Comparison of ENCODE assay signal across 8 mouse cellular contexts in the genomic region with DNA sequence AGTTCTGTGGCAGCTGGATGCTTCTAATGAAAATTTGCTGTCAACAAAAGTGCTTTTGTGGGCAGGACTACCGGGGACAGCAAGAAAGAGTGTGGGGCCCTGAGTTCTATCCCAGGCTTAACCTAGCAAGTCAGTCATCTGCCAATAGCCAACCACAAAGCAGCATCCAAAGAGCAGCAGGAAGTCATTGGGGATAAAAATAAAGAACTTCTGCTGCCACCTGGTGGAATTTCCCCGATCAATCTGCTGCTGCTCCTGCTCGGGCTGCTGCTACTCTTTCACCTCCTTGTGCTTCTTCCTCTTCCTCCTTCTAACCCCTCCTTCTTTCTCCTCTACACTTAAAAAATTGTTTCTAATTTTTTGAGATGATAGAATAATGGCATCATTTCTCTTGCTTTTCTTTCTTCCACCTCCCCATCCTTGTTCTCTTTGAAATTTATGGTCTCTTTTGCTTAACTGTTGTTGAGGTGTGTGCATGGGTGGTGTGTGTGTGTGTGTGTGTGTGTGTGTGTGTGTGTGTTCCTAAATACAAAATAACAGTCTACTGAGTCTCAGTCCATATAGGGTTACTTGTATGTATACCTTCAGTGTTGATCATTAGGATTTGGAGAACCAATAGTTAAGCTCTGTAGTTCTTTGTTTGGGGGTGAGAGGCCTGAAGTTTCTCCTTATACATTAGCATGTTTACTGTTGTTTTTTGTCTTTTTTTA. TPM values are rescaled to one million over a fixed set of nuclear protein-coding genes. Genes with fewer than 3 reads are reported as not detected.
DNase-seq lines count a peak whose midpoint lies in the region; ATAC-seq and TF ChIP-seq lines count a peak whose summit lies in the region.

No protein-coding gene starts in this region.

- TF ChIP-seq EP300 in heart, adult 2 months (IDR thresholded peaks at IDR 0.05; ENCODE audit: insufficient read depth, low read depth, low read length) = peak; percentile 54; the same call in 1 of the 2 replicates

- no peaks in the 10 kb centered on the region for H3K36me3 ChIP-seq in heart, adult 2 months (ENCODE audit: control insufficient read depth, insufficient read depth, low read length)
- no peaks in the 10 kb centered on the region for H3K36me3 ChIP-seq in limb, embryonic 13.5 days

- peak; percentile 83 for TF ChIP-seq CTCF in heart, adult 2 months (IDR thresholded peaks at IDR 0.05)

- no peak overlapping the region for H3K4me2 ChIP-seq in limb, embryonic 13.5 days (replicated peaks)

- no peaks in the 10 kb centered on the region for H3K9me3 ChIP-seq in limb, embryonic 13.5 days

- no peak overlapping the region for H3K9ac ChIP-seq in heart, adult 2 months (ENCODE audit: low read depth, low read length)
- no peak overlapping the region for H3K9ac ChIP-seq in limb, embryonic 13.5 days

- intact Hi-C loops in heart, adult 2 months (cut with DNase I) = loop anchor here (1.0 kb wide), 1 partner anchor 215 kb away; the partner anchor contains the start of gene Erap1

- H3K4me3 ChIP-seq in heart, adult 2 months = no peak overlapping the region
- H3K4me3 ChIP-seq in limb, embryonic 13.5 days = no peak overlapping the region

- H3K4me1 ChIP-seq in heart, adult 2 months (ENCODE audit: control insufficient read depth, insufficient read depth, low read length) = no peaks in the 10 kb centered on the region
- no peaks in the 10 kb centered on the region for H3K4me1 ChIP-seq in limb, embryonic 13.5 days

- H3K27me3 ChIP-seq in heart, adult 2 months (ENCODE audit: control insufficient read depth, insufficient read depth, low read length) = no peaks in the 10 kb centered on the region
- H3K27me3 ChIP-seq in limb, embryonic 13.5 days = no peaks in the 10 kb centered on the region

- 2% methylated on average over 3 of the region's 3 CpGs for WGBS in heart, adult 2 months
- 9% methylated on average over 3 of the region's 3 CpGs for WGBS in limb, embryonic 13.5 days

- no peaks in the 10 kb centered on the region for H3K79me2 ChIP-seq in heart, adult 2 months (replicated peaks; ENCODE audit: control insufficient read depth, insufficient read depth, low read length)

- DNase-seq in 3134 (ENCODE audit: extremely low read depth, insufficient read length, low spot score) = peak; percentile 60
- peak; percentile 53 for DNase-seq in adrenal gland, adult 8-10 months
- peak; percentile 40 for DNase-seq in embryo, embryonic 11.5 days (ENCODE audit: low read depth, low spot score)
- DNase-seq in heart, adult 2 months = peak; percentile 63 to 70
- DNase-seq in kidney, adult 9 months = peak; percentile 85
- peak; percentile 3 to 30 for DNase-seq in monocyte, adult 2 months (ENCODE audit: low read depth in 1 of 2, low spot score in 2 of 2)
- peak; percentile 29 to 74 for DNase-seq in spleen, postnatal 10 days (ENCODE audit: low spot score in 2 of 2)

- no peak overlapping the region for H3K27ac ChIP-seq in heart, adult 2 months
- H3K27ac ChIP-seq in limb, embryonic 13.5 days = no peak overlapping the region

- TF ChIP-seq POLR2A in heart, adult 2 months (IDR thresholded peaks at IDR 0.05; ENCODE audit: insufficient read depth, low read depth, low read length) = no peak

- ATAC-seq in limb, embryonic 13.5 days (ENCODE audit: low FRiP score, low read depth) = peak; percentile 64

RNA-seq across cellular contexts. Expression of gene Cast, which starts 45.9 kb away (rescaled TPM):
- 10 to 100 TPM; 66.7 to 86.2 (median 75.7) TPM for total RNA-seq in adrenal gland, adult 8-10 months (2022)
- 100 to 1,000 TPM; 102 to 115 TPM for total RNA-seq in heart, adult 2 months (2021)
- 18.9 and 32.2 TPM in 2 replicates for polyA plus RNA-seq in heart, adult 2 months (2012; rRNA removed)
- 34.1 and 34.3 TPM in 2 replicates for polyA plus RNA-seq in limb, embryonic 13.5 days (2015; fragmentation: Nextera tagmentation; extraction: Ambion mirVana)

Comparison
In these comparisons a context has a peak if more than half of its experiments do, and no peak if none do; other contexts are left out.
1. DNase-seq: peak in every context shown above with its lines; median percentile 85 in kidney, adult 9 months; 66 in heart, adult 2 months; 60 in 3134; 53 in adrenal gland, adult 8-10 months; 52 in spleen, postnatal 10 days; 40 in embryo, embryonic 11.5 days; 16 in monocyte, adult 2 months.